Mouse (Mus musculus): ENCODE data around the gene Gemin7.

Gemin7 gene

GRCm38 (mm10) chr7:19547344-19547969 is 29.9 kb downstream of the Gemin7 start:
- no peak for DNase-seq (ENCODE audit: low spot score in 2 of 2)

DNA sequence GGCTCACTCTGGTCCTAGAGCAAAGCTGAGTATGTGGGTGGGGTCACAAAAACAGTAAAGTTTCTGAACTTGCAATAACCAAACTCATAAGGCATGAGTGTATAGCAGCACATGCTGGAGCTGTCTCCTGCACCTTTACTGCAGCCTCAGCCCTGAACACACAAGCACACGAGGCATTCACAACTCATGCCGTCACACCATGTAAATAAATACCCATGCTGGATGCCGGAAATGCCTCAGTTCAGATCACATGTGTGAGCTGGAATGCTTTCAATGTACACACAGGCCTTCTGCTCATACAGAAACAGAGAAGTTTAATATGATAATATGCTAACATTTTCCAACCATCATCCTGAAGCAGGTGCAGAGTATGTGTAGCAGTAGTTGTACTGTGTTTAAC is 31.4 kb downstream of the Gemin7 start:
- DNase-seq (ENCODE audit: low spot score in 2 of 2), result no peak

GRCm38 (mm10) chr7:19543584-19543983 is 33.8 kb downstream of the Gemin7 start:
- DNase-seq (ENCODE audit: low spot score in 2 of 2), result no peak

DNA sequence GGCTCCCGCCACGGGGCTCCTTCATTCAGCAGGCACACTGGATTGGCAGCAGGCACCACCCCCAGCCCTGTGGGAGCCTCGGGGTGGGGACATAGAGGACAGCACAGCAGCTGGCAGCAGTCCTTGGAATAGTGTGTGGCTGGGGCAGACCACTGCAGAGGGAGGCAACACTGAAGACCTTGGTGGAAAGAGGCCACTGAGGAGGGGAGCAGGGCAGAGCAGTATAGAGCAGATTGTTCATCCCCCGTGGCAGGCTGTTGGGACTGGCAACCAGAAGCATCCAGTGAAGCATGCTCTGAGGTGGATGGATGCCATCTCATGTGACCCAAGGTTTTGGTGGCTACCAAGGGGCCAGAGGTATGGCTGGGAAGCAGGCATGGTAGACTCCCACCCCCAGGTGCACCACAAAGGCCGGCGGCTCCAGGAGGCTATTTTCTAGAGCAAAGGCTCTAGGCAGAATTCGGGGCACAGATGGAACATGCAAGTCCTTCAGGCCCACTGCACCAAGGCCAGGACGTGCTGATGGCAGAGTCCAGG is 35.2 kb downstream of the Gemin7 start:
- no peak for DNase-seq (ENCODE audit: low spot score in 2 of 2)

DNA sequence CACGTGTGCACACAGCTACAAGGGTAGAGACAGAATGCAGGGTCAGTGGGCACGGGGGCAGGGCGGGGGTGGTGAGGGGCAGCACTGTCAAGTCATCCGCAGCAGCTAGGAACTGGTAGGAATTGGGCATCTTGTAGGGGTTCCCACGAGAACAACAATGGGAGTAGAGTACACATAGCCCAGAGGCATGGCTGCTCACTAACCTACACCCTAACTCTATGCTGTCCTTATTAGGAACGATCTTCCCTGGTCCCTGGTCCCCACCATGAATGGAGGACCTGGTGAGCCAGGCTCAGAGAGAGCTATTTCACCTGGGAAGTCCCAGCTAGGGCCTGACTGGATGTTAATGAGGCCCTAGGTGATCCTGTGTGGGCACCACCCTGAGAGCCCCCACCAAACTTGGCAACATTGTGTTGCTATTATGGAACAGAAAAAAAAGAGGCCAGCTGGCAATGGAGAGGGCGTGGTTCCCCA is 35.7 kb downstream of the Gemin7 start:
- DNase-seq (ENCODE audit: low spot score in 2 of 2), result no peak

GRCm38 (mm10) chr7:19540771-19541566 is 36.4 kb downstream of the Gemin7 start:
- no peak for DNase-seq (ENCODE audit: low spot score in 2 of 2)

GRCm38 (mm10) chr7:19534676-19535075 is 42.7 kb downstream of the Gemin7 start:
- DNase-seq (ENCODE audit: low spot score in 2 of 2), result no peak

GRCm38 (mm10) chr7:19532240-19532639 is 45.2 kb downstream of the Gemin7 start:
- no peak for DNase-seq (ENCODE audit: low spot score in 2 of 2)

DNA sequence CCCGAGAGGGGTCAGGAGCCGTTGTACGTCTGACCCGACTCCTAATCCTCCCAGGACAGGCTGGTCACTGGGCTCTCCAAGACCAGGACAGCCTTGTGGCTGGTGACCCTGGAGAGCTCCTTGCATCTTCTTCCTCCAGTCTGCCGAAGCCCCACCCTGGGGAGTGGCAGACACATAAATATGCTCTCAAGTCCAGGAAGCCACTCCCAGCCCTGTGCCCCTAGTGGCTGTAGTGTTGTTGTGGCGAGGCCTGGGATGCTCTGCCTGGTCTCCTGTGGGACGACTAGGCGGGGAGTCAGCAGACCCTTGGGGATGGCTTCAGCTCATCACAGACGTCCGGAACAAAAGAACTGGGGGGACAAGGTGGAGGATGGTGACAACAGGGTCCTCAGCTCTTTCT is 46.3 kb downstream of the Gemin7 start:
- no peak for DNase-seq (ENCODE audit: low spot score in 2 of 2)

DNA sequence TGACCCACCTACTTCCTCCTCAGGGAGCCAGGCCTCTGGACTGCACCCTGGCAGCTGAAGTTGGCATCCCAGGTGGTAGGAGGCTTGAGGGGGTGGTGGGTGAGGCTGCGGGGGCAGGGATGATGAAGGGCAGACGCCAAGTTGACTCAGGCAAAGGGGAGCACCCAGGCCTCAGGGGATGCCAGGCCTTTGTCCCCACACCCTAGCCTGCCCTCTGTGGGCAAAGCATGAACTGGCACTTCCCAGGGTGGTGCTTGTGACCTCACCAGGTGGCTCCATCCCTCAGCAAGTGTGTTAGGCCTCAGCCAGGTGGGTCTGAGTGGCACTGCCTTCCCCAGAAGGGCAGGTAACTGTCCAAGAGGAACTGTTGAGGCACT is 52.3 kb downstream of the Gemin7 start:
- no peak for DNase-seq (ENCODE audit: low spot score in 2 of 2)

DNA sequence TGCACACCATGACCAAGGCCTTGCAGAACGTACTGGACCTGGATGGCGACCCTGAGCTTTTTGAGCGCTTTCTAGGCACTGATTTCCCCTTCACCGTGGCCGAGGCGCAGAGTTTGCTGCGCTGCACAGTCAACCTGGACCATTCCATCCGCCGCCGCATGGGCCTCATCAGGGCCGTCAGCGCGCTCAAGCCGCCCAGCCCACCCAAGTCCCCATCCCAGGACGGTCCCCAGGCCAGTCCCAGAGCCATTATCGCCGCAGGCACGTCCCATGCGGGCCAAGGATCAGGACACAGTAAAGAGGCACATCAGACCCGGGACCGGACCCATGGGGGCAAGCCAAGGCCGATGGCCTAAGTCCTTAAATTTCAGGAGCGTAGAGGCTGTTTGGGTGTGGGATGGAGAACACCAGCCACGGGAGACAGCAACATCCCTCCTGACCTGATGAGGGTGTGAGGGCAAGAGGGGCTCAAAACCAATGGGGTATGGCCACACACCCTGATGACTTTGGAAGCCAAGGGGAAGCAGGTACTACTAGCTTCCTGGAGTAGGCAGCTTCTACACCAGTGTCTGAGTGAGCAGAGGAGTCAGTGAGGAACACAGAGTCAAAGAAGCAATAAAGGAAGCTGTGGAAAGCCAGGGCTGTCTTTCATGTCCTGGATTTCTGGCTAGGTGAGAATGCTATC is 52.8 kb downstream of the Gemin7 start:
- no peak for DNase-seq (ENCODE audit: low spot score in 2 of 2)

- DNase-seq (ENCODE audit: low spot score in 2 of 2), result peak in 1 of 2 experiments; percentile 63
Observed at GRCm38 (mm10) chr7:19523757-19524419, 53.5 kb downstream of the Gemin7 start.

DNA sequence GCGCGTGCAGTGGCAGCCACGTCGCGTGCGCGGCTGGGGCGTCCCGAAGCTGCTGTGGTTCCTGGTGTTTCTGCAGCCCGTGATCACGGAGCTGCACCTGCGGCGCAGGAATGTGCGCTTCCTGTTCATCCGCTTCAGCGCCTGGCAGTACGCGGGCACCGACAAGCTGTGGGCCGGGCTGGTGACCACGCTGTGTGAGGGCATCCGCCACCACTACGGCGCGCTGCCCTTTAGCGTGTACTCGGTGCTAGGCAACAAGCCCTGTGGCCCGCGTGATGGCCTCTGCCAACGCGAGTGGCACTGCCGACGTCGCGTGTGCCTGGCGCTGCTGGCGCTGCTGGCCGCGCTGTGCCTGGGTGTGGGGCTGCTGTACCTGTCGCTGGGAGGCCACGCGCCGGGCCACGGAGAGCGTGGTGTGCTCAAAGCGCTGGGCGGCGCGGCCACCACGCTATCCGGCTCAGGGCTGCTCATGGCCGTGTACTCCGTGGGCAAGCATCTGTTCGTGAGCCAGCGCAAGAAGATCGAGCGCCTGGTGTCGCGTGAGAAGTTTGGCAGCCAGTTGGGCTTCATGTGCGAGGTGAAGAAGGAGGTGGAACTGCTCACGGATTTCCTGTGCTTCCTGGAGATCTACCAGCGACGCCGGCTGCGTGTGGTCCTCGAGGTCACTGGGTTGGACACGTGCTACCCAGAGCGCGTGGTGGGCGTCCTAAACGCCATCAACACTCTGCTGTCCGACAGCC is 54.2 kb downstream of the Gemin7 start:
- peak in 1 of 2 experiments; percentile 36 for DNase-seq (ENCODE audit: low spot score in 2 of 2)

GRCm38 (mm10) chr7:19520032-19520431 is 57.4 kb downstream of the Gemin7 start:
- DNase-seq (ENCODE audit: low spot score in 2 of 2), result no peak

- DNase-seq (ENCODE audit: low spot score in 2 of 2), result peak; percentile 39 to 58
Observed at GRCm38 (mm10) chr7:19517652-19518365, 59.6 kb downstream of the Gemin7 start, which contains the start of gene Nkpd1. Gene Nkpd1, plus strand, starts transcription at chr7:19517838.
